Mouse (Mus musculus): Measurements from ENCODE around the gene Dcpp1.

Gene Dcpp1

GRCm38 (mm10) chr17:23924531-23925007, 43.9 kb downstream of the Dcpp1 start:
- DNase-seq (ENCODE audit: extremely low read depth, insufficient read length, low spot score) = peak; percentile 100

DNA sequence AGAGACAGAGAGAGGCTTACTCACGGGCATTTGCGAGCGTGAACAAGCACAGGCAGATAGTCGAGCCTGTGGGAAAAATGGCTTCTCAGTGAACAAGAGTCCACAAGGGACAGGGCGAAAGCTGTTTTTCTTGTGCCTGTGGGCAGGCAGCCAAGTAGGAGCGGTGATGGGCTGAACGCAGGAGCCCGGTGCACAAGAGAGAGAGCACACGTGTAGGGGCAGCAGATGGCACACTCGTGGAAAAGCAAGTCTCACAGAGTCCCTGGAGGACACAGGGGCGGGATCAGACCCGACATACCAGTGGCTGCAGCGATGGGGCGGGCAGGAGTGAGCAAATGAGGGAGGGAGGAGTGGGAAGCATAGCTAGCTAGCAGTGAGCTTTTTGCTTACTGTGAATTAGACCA, 44.4 kb downstream of the Dcpp1 start:
- peak; percentile 79 for DNase-seq (ENCODE audit: extremely low read depth, insufficient read length, low spot score)

DNA sequence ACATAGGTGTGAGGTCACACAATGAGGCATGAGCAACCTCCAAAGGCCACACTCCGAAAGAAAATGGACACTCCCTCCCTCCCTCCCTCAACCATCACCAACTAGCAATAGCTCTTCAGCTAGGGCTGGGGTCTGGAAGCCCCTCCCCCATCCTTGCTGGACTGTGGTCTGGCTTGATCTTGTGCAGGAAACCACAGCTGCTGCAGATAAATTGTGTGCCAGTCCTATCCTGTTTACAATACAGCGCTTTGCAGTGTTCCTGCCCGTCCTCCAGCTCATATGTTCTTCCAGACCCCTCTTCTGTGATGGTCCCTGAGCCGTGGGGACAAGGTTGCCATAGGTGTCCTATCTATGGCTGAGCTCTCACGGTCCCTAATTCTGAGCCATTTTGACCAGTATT, 50.5 kb downstream of the Dcpp1 start:
- DNase-seq (ENCODE audit: extremely low read depth, insufficient read length, low spot score) = no peak

All from 3134 (cell line).